Mouse (Mus musculus) liver, embryonic 13.5 days (tissue): ENCODE results near the gene Fam186a. TPM values are rescaled to one million over a fixed set of nuclear protein-coding genes. Genes with fewer than 3 reads are reported as not detected.
"Not testable (repeated sequence)": the region's sequence is repeated elsewhere in the genome, so short reads cannot be mapped to it uniquely, and the experiment has no call there.

ENCODE experiments used
- ATAC-seq: fragments of 200-750 bp; cut with Nextera tagmentation; 2 replicates; pipeline ENCODE4 v1.8.0; 2017; ENCODE audit warnings: low read depth, mild to moderate bottlenecking, moderate number of reproducible peaks, moderate library complexity
- DNase-seq: peaks from one replicate; pipeline ENCODE4 v3.0.0; 2022
- H3K27ac ChIP-seq: fragments of 300-500 bp; sonication (generic); 2 replicates; pipeline ENCODE4 v1.5.1; 2015; ENCODE audit warnings: moderate library complexity, mild to moderate bottlenecking, inconsistent platforms
- H3K27me3 ChIP-seq: fragments of 300-500 bp; sonication (generic); 2 replicates; pipeline ENCODE4 v1.6.1; 2015; ENCODE audit warnings: mild to moderate bottlenecking, inconsistent platforms
- H3K36me3 ChIP-seq: fragments of 300-500 bp; sonication (generic); 2 replicates; pipeline ENCODE4 v1.6.1; 2015; ENCODE audit warnings: mild to moderate bottlenecking, inconsistent platforms
- H3K4me1 ChIP-seq: fragments of 300-500 bp; sonication (generic); replicated peaks from 2 replicates; pipeline ENCODE4 v1.6.1; 2015; ENCODE audit warnings: inconsistent platforms
- H3K4me2 ChIP-seq: fragments of 300-500 bp; sonication (generic); 2 replicates; pipeline ENCODE4 v1.6.1; 2015; ENCODE audit warnings: inconsistent platforms, mild to moderate bottlenecking, moderate library complexity
- H3K4me3 ChIP-seq: fragments of 300-500 bp; sonication (generic); replicated peaks from 2 replicates; pipeline ENCODE4 v1.5.1; 2015; ENCODE audit warnings: mild to moderate bottlenecking, inconsistent platforms
- H3K9ac ChIP-seq: fragments of 300-500 bp; sonication (generic); 2 replicates; pipeline ENCODE4 v1.6.1; 2015; ENCODE audit warnings: mild to moderate bottlenecking, inconsistent platforms
- H3K9me3 ChIP-seq: fragments of 300-500 bp; sonication (generic); replicated peaks from 2 replicates; pipeline ENCODE4 v1.6.1; 2016; ENCODE audit warnings: inconsistent platforms
- WGBS: fragments of 180-500 bp; shearing (Covaris S2); methylation state at CpG from one replicate; pipeline ENCODE4 v1.1.7; 2015; ENCODE audit not compliant: insufficient replicate concordance; 5-methylcytosine and 5-hydroxymethylcytosine counted together
- polyA plus RNA-seq: library from polyadenylated mRNA; unstranded; fragments of >200 nt; fragmentation: Nextera tagmentation; extraction: Ambion mirVana; gene quantifications from 2 replicates; pipeline ENCODE4 v1.2.1, GENCODE M21; 2015

Fam186a gene
- polyA plus RNA-seq, 1 experiment from 2014 or later, result not detected

DNA sequence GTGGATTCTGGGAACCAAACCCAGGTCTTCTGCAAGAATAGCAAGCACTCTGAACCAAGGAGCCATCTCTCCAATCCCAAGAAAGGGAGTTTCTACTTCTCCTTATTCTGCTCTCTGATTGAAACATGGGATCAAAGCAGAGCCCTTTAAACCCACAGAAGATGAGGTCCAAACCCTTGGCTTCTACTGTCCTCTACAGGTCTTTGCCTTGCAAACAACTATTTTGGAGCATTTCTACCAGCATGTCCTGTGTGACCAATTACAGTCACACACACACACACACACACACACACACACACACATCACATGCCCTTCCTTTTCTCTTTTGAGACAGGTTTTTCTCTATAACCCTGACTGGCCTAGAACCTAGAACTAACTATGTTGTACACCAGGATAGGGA lies 70.2 kb downstream of the Fam186a start:
- H3K4me2 ChIP-seq, result no peak overlapping the region
- no peak overlapping the region for H3K27ac ChIP-seq
- H3K27me3 ChIP-seq, result no peaks in the 10 kb centered on the region
- no peaks in the 10 kb centered on the region for H3K36me3 ChIP-seq
- no peak overlapping the region for H3K4me3 ChIP-seq
- no peak for DNase-seq
- no peak overlapping the region for H3K9ac ChIP-seq
- no peak for ATAC-seq
- H3K4me1 ChIP-seq, result no peaks in the 10 kb centered on the region; the same call in none of the 2 replicates
- H3K9me3 ChIP-seq, result no peaks in the 10 kb centered on the region

DNA sequence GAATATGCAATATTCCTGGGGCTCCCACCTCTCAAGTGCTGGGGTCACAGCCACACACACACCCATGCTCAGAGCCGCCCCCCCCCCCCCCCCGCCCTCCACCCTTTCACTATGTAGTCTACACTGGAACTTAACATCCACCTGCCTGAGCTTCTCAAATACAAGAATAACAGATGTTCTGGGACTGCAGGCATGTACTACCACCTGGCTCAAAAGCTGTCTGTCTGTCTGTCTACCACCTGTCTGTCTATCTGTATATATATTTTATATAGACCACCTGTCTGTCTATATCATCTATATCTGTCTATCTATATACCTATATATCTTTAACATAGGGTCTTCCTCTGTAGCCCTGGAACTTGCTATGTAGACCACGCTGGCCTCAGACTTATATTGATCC lies 75.5 kb downstream of the Fam186a start:
- Histone ChIP-seq H3K9ac (no peak overlapping the region), H3K36me3 (no peaks in the 10 kb centered on the region), H3K4me3 (no peak overlapping the region), H3K4me1 (no peaks in the 10 kb centered on the region; the same call in 1 of the 2 replicates), H3K27ac (peak overlapping the region; percentile 67; the same call in 1 of the 2 replicates), H3K9me3 (no peaks in the 10 kb centered on the region), H3K4me2 (peak overlapping the region; percentile 23; the same call in 1 of the 2 replicates), H3K27me3 (no peaks in the 10 kb centered on the region)
- DNase-seq (no peak), ATAC-seq (no peak)
- WGBS, result 60% methylated on average over 1 of the region's 3 CpGs

DNA sequence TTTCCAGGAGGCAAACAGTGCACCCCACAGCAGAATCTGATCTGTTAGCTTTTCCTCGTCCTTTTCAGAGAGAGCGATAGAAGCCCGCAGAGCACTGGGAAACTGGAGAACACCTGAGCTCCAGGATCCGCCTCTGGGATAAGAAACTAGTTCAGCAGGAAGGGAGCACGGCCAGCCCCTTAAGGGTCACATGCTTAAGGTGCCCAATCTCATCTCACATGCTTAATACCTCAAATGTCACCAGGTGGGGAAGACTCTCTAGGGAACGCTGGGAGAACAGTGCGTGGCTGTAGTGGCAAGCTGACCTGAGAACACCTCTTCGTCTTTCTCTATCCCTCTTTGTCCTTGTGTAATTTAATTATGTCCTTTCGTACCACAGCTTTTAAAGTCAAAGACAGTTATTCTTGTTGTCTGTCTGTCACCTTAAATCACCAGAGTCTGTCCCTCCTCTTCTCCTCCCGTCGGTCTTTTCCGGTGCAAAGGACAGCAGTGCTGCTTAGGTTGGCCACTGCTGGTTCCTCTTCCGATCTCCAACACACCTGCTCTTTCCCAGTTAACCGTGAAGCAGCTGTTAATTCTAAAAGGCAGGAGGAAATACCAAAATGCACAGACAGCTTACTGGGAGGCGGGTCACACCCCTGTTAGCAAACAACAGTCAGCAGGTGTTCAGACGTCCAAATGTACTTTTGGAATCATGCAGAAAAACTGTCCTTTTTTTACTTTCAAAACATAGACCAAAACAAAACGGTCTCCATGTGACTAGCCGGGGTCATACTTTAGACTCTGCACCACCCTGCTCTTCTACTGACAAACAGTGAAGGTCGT lies 76.2 kb downstream of the Fam186a start:
- Histone ChIP-seq H3K27me3 (no peaks in the 10 kb centered on the region), H3K9me3 (no peaks in the 10 kb centered on the region), H3K36me3 (no peaks in the 10 kb centered on the region), H3K4me1 (no peaks in the 10 kb centered on the region; the same call in 1 of the 2 replicates), H3K4me2 (peak overlapping the region; percentile 23; the same call in 1 of the 2 replicates), H3K4me3 (no peak overlapping the region), H3K27ac (peak overlapping the region; percentile 67), H3K9ac (no peak overlapping the region)
- ATAC-seq (no peak), DNase-seq (no peak)
- 32% methylated on average over 19 of the region's 19 CpGs for WGBS

DNA sequence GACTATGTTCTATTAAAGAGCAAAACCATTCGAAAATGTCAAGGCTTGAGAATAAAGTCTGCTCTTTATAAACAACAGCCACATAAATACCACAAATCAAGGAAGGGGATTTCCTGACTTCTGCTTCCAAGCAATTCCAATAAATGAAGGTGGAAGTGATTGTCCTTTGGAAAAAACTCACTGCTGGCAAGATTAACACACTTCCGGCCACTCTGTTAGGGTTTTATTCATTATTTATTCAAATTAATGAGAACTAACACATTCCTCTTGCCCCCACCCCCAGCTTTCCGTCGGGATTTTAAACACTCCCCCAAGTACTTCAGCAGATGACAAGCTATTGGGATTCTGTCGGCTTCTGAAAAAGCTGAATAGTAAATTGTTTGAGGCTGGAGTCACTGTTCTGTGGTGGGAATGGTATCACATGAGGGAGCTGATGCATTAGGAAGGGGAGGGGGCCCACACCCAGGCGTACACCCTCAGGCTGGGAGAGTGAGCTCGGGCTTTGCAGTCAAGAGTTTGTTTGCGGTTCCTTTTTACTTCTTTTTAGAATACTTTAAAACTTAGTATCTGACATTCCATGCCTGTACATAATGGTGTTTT lies 77.5 kb downstream of the Fam186a start:
- no peak overlapping the region for H3K4me2 ChIP-seq
- WGBS, result 45% methylated on average over 8 of the region's 8 CpGs
- H3K9me3 ChIP-seq, result no peaks in the 10 kb centered on the region
- H3K4me3 ChIP-seq, result no peak overlapping the region
- no peak for ATAC-seq
- no peak overlapping the region for H3K9ac ChIP-seq
- DNase-seq, result no peak
- H3K27ac ChIP-seq, result no peak overlapping the region
- H3K36me3 ChIP-seq, result no peaks in the 10 kb centered on the region
- no peaks in the 10 kb centered on the region; the same call in 1 of the 2 replicates for H3K4me1 ChIP-seq
- no peaks in the 10 kb centered on the region for H3K27me3 ChIP-seq

DNA sequence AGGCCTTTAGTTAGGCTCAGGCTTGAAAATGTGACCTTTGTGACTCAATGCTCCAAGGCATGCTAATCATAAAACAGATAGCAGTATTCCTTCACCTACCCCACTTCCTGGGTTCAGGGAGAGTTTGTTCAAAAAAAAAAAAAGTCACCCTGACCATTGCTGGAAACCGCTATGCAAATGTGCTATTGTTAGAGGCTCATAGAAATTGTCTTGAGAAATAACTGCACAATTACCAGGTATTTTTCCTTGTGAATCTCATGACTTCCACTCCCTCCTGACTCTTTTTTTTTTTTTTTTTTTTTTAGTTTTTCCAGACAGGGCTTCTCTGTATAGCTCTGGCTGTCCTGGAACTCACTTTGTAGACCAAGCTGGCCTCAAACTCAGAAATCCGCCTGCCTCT lies 79.7 kb downstream of the Fam186a start:
- 64% methylated on average over 2 of the region's 2 CpGs for WGBS
- H3K36me3 ChIP-seq, H3K4me2 ChIP-seq, H3K27me3 ChIP-seq, ATAC-seq, H3K27ac ChIP-seq, DNase-seq, H3K4me1 ChIP-seq, H3K4me3 ChIP-seq, H3K9ac ChIP-seq, H3K9me3 ChIP-seq: not testable (repeated sequence)

DNA sequence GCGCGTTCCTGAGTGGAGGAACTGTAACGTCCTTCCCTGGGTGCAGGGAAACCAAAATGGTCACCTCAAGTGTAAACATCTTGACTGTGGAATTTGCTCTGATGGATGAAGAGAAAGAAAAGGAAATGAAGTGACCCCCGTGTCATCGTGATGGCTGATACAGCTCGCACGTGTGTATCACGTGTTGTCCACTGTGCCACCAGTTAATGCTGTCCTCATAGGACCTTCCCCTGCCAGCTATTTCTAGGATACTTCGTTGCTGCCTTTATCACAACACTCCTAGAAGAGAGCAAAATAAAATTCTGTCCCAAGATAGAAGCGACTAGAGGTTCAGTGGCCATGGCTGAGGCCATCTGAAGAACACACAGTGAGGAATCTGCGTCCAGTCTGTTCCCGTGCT lies 82.8 kb downstream of the Fam186a start:
- no peak overlapping the region for H3K4me2 ChIP-seq
- no peak overlapping the region for H3K27ac ChIP-seq
- H3K4me1 ChIP-seq, result no peaks in the 10 kb centered on the region
- H3K27me3 ChIP-seq, result no peaks in the 10 kb centered on the region
- no peaks in the 10 kb centered on the region for H3K9me3 ChIP-seq
- no peak overlapping the region for H3K9ac ChIP-seq
- ATAC-seq (no peak), DNase-seq (no peak)
- no peak overlapping the region for H3K4me3 ChIP-seq
- no peaks in the 10 kb centered on the region for H3K36me3 ChIP-seq
- 76% methylated on average over 12 of the region's 12 CpGs for WGBS

DNA sequence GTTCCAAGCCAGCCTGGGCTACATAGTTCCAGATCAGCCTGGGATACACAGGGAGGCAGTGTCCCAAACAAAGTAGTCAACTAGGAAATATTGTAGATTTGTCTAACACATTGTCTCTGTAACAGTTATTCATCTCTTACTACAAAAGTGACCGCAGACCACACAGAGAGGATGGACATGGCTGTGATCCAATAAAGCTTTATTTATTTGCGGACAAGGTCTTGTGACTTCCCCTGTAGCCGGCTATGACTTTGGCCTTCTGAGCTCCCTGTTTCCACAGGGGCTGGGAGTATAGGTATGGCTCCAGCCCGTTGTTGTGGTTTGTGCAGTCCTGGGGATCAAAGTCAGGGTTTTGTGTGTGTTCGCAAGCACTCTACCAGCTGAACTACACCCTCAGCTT lies 88.3 kb downstream of the Fam186a start:
- Histone ChIP-seq H3K4me1 (peaks cover 10% of the 10 kb centered on the region), H3K4me3 (no peak overlapping the region), H3K9ac (no peak overlapping the region), H3K4me2 (no peak overlapping the region), H3K27me3 (peaks cover 14% of the 10 kb centered on the region), H3K27ac (no peak overlapping the region), H3K36me3 (no peaks in the 10 kb centered on the region), H3K9me3 (no peaks in the 10 kb centered on the region)
- WGBS, result 69% methylated on average over 5 of the region's 5 CpGs
- ATAC-seq (no peak), DNase-seq (no peak)

GRCm38 (mm10) chr15:99875334-99875869 lies 91.5 kb downstream of the Fam186a start, which contains the start of gene Lima1:
Gene Lima1 (minus strand): TSS chr15:99875456.
- peaks cover 14% of the 10 kb centered on the region for H3K27me3 ChIP-seq

GRCm38 (mm10) chr15:99874612-99875333 lies 92.1 kb downstream of the Fam186a start:
- Histone ChIP-seq H3K4me3 (peak overlapping the region; percentile 64), H3K36me3 (no peaks in the 10 kb centered on the region), H3K27me3 (peaks cover 14% of the 10 kb centered on the region), H3K4me1 (peaks cover 10% of the 10 kb centered on the region), H3K9ac (peak overlapping the region; percentile 66), H3K27ac (no peak overlapping the region), H3K9me3 (no peaks in the 10 kb centered on the region), H3K4me2 (peak overlapping the region; percentile 83)
- WGBS, result 5% methylated on average over 30 of the region's 30 CpGs
- ATAC-seq, result no peak
- DNase-seq, result no peak

More at GRCm38 (mm10) chr15:99875334-99875869, 91.5 kb downstream of the Fam186a start, which contains the start of gene Lima1:
- Histone ChIP-seq H3K4me1 (peaks cover 10% of the 10 kb centered on the region), H3K4me2 (peak within 1 kb of the TSS; percentile 83), H3K9me3 (no peaks in the 10 kb centered on the region), H3K4me3 (peak within 1 kb of the TSS; percentile 64), H3K27ac (peak within 1 kb of the TSS; percentile 64), H3K9ac (peak within 1 kb of the TSS; percentile 66), H3K36me3 (no peaks in the 10 kb centered on the region)
- peak; percentile 88 for ATAC-seq
- WGBS, result 2% methylated on average over 38 of the region's 38 CpGs
- DNase-seq, result peak; percentile 36

- H3K27me3 ChIP-seq, result peaks cover 14% of the 10 kb centered on the region
- DNase-seq (no peak), ATAC-seq (no peak)
- H3K9me3 ChIP-seq, result no peaks in the 10 kb centered on the region
- H3K4me2 ChIP-seq, result no peak overlapping the region
- H3K36me3 ChIP-seq, result no peaks in the 10 kb centered on the region
- H3K4me1 ChIP-seq, result peaks cover 12% of the 10 kb centered on the region
- WGBS, result 65% methylated on average over 3 of the region's 3 CpGs
- no peak overlapping the region for H3K4me3 ChIP-seq
- no peak overlapping the region for H3K27ac ChIP-seq
- H3K9ac ChIP-seq, result no peak overlapping the region
Measured at GRCm38 (mm10) chr15:99872543-99872942, 94.3 kb downstream of the Fam186a start.
